Mouse (Mus musculus) ES-E14 (cell line): Measurements from ENCODE around the gene Cd5. TPM values are rescaled to one million over a fixed set of nuclear protein-coding genes. Genes with fewer than 3 reads are reported as not detected.

Experiments
- DNase-seq: peaks from one replicate; pipeline ENCODE4 v3.0.0-alpha.2; 2013; ENCODE audit warnings: low read depth, low spot score
- H3K27ac ChIP-seq: 2 replicates; pipeline ENCODE4 v1.5.1; 2012; ENCODE audit warnings: low read depth, mild to moderate bottlenecking, low read length, moderate library complexity, mixed read lengths; ENCODE audit not compliant: poor library complexity, insufficient read depth, severe bottlenecking
- H3K36me3 ChIP-seq: 2 replicates; pipeline ENCODE4 v1.6.1; 2012; ENCODE audit warnings: mild to moderate bottlenecking, low read length, moderate library complexity, mixed read lengths; ENCODE audit not compliant: control insufficient read depth, poor library complexity, insufficient read depth, severe bottlenecking
- H3K4me1 ChIP-seq, 2 experiments: fragments of 150-350 bp in 1 of 2; sonication (generic) in 1 of 2; 2 replicates each; pipeline ENCODE4 v1.6.1; 2012; ENCODE audit warnings: low read length in 2 of 2, mild to moderate bottlenecking in 1 of 2, mixed read lengths in 1 of 2; ENCODE audit not compliant: control insufficient read depth in 2 of 2, insufficient read depth in 2 of 2, poor library complexity in 1 of 2
- H3K4me3 ChIP-seq, 2 experiments: fragments of 150-350 bp in 1 of 2; sonication (generic) in 1 of 2; 2 replicates each; pipeline ENCODE4 v1.5.1; 2012; ENCODE audit warnings: low read length in 2 of 2, low read depth in 1 of 2, mild to moderate bottlenecking in 1 of 2, mixed read lengths in 1 of 2; ENCODE audit not compliant: insufficient read depth in 1 of 2, poor library complexity in 1 of 2, severe bottlenecking in 1 of 2
- H3K9ac ChIP-seq: 2 replicates; pipeline ENCODE4 v1.6.1; 2012; ENCODE audit warnings: low read depth, mild to moderate bottlenecking, low read length, mixed read lengths; ENCODE audit not compliant: poor library complexity, insufficient read depth, severe bottlenecking
- H3K9me3 ChIP-seq: fragments of 150-350 bp; sonication (generic); 2 replicates; pipeline ENCODE4 v1.6.1; 2012; ENCODE audit warnings: low read depth, mild to moderate bottlenecking, low read length; ENCODE audit not compliant: control insufficient read depth, insufficient read depth
- CHD2 ChIP-seq: IDR thresholded peaks from 2 replicates; pipeline ENCODE4 v1.6.1; 2014; ENCODE audit warnings: mild to moderate bottlenecking, low read depth, low read length, inconsistent platforms
- HCFC1 ChIP-seq: IDR thresholded peaks from 2 replicates; pipeline ENCODE4 v1.6.1; 2012; ENCODE audit warnings: low read length, inconsistent platforms, borderline replicate concordance; ENCODE audit not compliant: insufficient read depth
- MAFK ChIP-seq: IDR thresholded peaks from 2 replicates; pipeline ENCODE4 v1.6.1; 2014; ENCODE audit warnings: mild to moderate bottlenecking, low read depth, low read length, inconsistent platforms; ENCODE audit not compliant: insufficient read depth
- ZC3H11A ChIP-seq: IDR thresholded peaks from 2 replicates; pipeline ENCODE4 v1.6.1; 2012; ENCODE audit warnings: low read depth, mild to moderate bottlenecking, inconsistent platforms, low read length, borderline replicate concordance
- ZNF384 ChIP-seq: IDR thresholded peaks from 2 replicates; pipeline ENCODE4 v1.6.1; 2012; ENCODE audit warnings: low read depth, low read length, inconsistent platforms
- in situ Hi-C, 2 experiments: fragments of 600-800 bp; cut with MboI; formaldehyde crosslinking; loops; one replicate each; pipeline ENCODE4 v1.15.1; 2025; ENCODE audit warnings: low sequenced_read_pairs in 2 of 2, inconsistent platforms in 1 of 2; ENCODE audit not compliant: unreplicated experiment in 2 of 2
- total RNA-seq: library from RNA; depleted of rRNA; stranded (reverse); fragments of 300-350 nt; gene quantifications from 2 replicates; pipeline ENCODE4 v1.2.3, GENCODE M21; 2012

The Cd5 gene
- total RNA-seq, 1 experiment = not detected

GRCm38 (mm10) chr19:10719751-10720150 lies 19.1 kb downstream of the Cd5 start:
- Histone ChIP-seq H3K4me1 (peaks cover 0 to 18% of the 10 kb centered on the region in 2 experiments; a peak in 3 of 4 replicates), H3K36me3 (no peaks in the 10 kb centered on the region), H3K9me3 (no peaks in the 10 kb centered on the region), H3K9ac (no peak overlapping the region), H3K27ac (no peak overlapping the region), H3K4me3 (no peak overlapping the region)
- TF ChIP-seq HCFC1 (no peak), MAFK (no peak), CHD2 (no peak), ZC3H11A (no peak), ZNF384 (no peak)
- no peak for DNase-seq
- in situ Hi-C loops = loop anchor here in 1 of 2 experiments (25.0 kb wide), 1 partner anchor 243 kb away; the partner anchor contains the start of gene Ms4a10

- TF ChIP-seq ZC3H11A = no peak
- TF ChIP-seq CHD2 = no peak
- TF ChIP-seq MAFK = no peak
- TF ChIP-seq ZNF384 = no peak
- TF ChIP-seq HCFC1 = no peak
- H3K9ac ChIP-seq = no peak overlapping the region
- peaks cover 4% of the 10 kb centered on the region; the same call in 1 of the 2 replicates for H3K36me3 ChIP-seq
- peaks cover 0 to 10% of the 10 kb centered on the region in 2 experiments; a peak in 2 of 4 replicates for H3K4me1 ChIP-seq
- no peak overlapping the region for H3K27ac ChIP-seq
- no peaks in the 10 kb centered on the region for H3K9me3 ChIP-seq
- H3K4me3 ChIP-seq = no peak overlapping the region
- DNase-seq = no peak
- in situ Hi-C loops = loop anchor here in 1 of 2 experiments (25.0 kb wide), 1 partner anchor 244 kb away; the partner anchor contains the start of gene Ms4a10
Observed at GRCm38 (mm10) chr19:10718251-10718775, 20.5 kb downstream of the Cd5 start.

- Histone ChIP-seq H3K4me1 (peaks cover 0 to 7% of the 10 kb centered on the region in 2 experiments; a peak in 1 of 4 replicates), H3K36me3 (peaks cover 23% of the 10 kb centered on the region; the same call in 1 of the 2 replicates), H3K9me3 (no peaks in the 10 kb centered on the region), H3K27ac (no peak overlapping the region), H3K4me3 (no peak overlapping the region), H3K9ac (no peak overlapping the region)
- DNase-seq = no peak
- TF ChIP-seq HCFC1 (no peak), ZNF384 (no peak), ZC3H11A (no peak), MAFK (no peak), CHD2 (no peak)
- in situ Hi-C loops = loop anchor here in 1 of 2 experiments (25.0 kb wide), 1 partner anchor 247 kb away; the partner anchor contains the start of gene Ms4a10
Observed at GRCm38 (mm10) chr19:10715476-10715875, 23.3 kb downstream of the Cd5 start.

- peak; percentile 72 for DNase-seq
- Histone ChIP-seq H3K9me3 (no peaks in the 10 kb centered on the region), H3K9ac (no peak overlapping the region), H3K27ac (no peak overlapping the region), H3K4me3 (no peak overlapping the region), H3K4me1 (peaks cover 0 to 1% of the 10 kb centered on the region in 2 experiments; a peak in 1 of 4 replicates), H3K36me3 (peaks cover 26% of the 10 kb centered on the region; the same call in 1 of the 2 replicates)
- in situ Hi-C loops = loop anchor here in 1 of 2 experiments (25.0 kb wide), 1 partner anchor 247 kb away; the partner anchor contains the start of gene Ms4a10
- TF ChIP-seq ZC3H11A (peak; percentile 84), MAFK (no peak)
Observed at GRCm38 (mm10) chr19:10714682-10715475, 23.9 kb downstream of the Cd5 start.
